Mouse (Mus musculus) olfactory bulb, adult 2 months (tissue): ENCODE results near the gene Pdss2. TPM values are rescaled to one million over a fixed set of nuclear protein-coding genes. Genes with fewer than 3 reads are reported as not detected.

Source experiments
- H3K27ac ChIP-seq: fragments of 200-500 bp; 2 replicates; pipeline ENCODE4 v1.5.1; 2012; ENCODE audit warnings: low read depth, low read length; ENCODE audit not compliant: insufficient read depth
- H3K4me1 ChIP-seq: fragments of 200-500 bp; 2 replicates; pipeline ENCODE4 v1.6.1; 2012; ENCODE audit warnings: low read length; ENCODE audit not compliant: control insufficient read depth, insufficient read depth
- H3K4me3 ChIP-seq: fragments of 200-500 bp; 2 replicates; pipeline ENCODE4 v1.5.1; 2012; ENCODE audit warnings: mild to moderate bottlenecking, low read depth, low read length, moderate library complexity; ENCODE audit not compliant: insufficient read depth
- CTCF ChIP-seq: fragments of 200-500 bp; IDR thresholded peaks from 2 replicates; pipeline ENCODE4 v1.5.1; 2012; ENCODE audit warnings: low read depth, mild to moderate bottlenecking, low read length, moderate library complexity; ENCODE audit not compliant: insufficient read depth
- POLR2A ChIP-seq: fragments of 200-500 bp; IDR thresholded peaks from 2 replicates; pipeline ENCODE4 v1.6.1; 2012; ENCODE audit warnings: mild to moderate bottlenecking, low read depth, low read length, moderate library complexity; ENCODE audit not compliant: insufficient read depth
- WGBS: fragments of 180-500 bp; shearing (Covaris S2); methylation state at CpG from one replicate; pipeline ENCODE4 v1.1.7; 2018; 5-methylcytosine and 5-hydroxymethylcytosine counted together
- polyA plus RNA-seq: library from polyadenylated mRNA; stranded (reverse); fragments of >200 nt; gene quantifications from 2 replicates; pipeline ENCODE4 v1.2.4, GENCODE M21; 2012; ENCODE audit warnings: low replicate concordance; ENCODE audit not compliant: missing spikeins, insufficient read depth, insufficient read length

Pdss2 gene
- polyA plus RNA-seq, 1 experiment: not detected

- no peaks in the 10 kb centered on the region for H3K4me1 ChIP-seq
These were observed 51.1 kb downstream of the Pdss2 start for GRCm38 (mm10) chr10:43272381-43272780.

GRCm38 (mm10) chr10:43273057-43273456 lies 51.8 kb downstream of the Pdss2 start:
- no peaks in the 10 kb centered on the region for H3K4me1 ChIP-seq
- H3K4me3 ChIP-seq: no peak overlapping the region
- WGBS: 63% methylated on average over 3 of the region's 3 CpGs
- TF ChIP-seq POLR2A (no peak), CTCF (no peak)
- H3K27ac ChIP-seq: no peak overlapping the region

More at GRCm38 (mm10) chr10:43272381-43272780, 51.1 kb downstream of the Pdss2 start:
- H3K4me3 ChIP-seq: no peak overlapping the region
- TF ChIP-seq POLR2A (no peak), CTCF (no peak)
- 81% methylated on average over 4 of the region's 4 CpGs for WGBS
- no peak overlapping the region for H3K27ac ChIP-seq

- no peaks in the 10 kb centered on the region for H3K4me1 ChIP-seq
- 88% methylated on average over 5 of the region's 5 CpGs for WGBS
- TF ChIP-seq POLR2A (no peak), CTCF (no peak)
- H3K27ac ChIP-seq: no peak overlapping the region
- H3K4me3 ChIP-seq: no peak overlapping the region
These were observed 54.2 kb downstream of the Pdss2 start for GRCm38 (mm10) chr10:43275446-43275845.

- WGBS: 53% methylated on average over 1 of the region's 1 CpGs
- no peaks in the 10 kb centered on the region for H3K4me1 ChIP-seq
- no peak overlapping the region for H3K27ac ChIP-seq
- TF ChIP-seq CTCF: no peak
- TF ChIP-seq POLR2A: no peak
- H3K4me3 ChIP-seq: no peak overlapping the region
These were observed 54.9 kb downstream of the Pdss2 start for GRCm38 (mm10) chr10:43276116-43276659.

DNA sequence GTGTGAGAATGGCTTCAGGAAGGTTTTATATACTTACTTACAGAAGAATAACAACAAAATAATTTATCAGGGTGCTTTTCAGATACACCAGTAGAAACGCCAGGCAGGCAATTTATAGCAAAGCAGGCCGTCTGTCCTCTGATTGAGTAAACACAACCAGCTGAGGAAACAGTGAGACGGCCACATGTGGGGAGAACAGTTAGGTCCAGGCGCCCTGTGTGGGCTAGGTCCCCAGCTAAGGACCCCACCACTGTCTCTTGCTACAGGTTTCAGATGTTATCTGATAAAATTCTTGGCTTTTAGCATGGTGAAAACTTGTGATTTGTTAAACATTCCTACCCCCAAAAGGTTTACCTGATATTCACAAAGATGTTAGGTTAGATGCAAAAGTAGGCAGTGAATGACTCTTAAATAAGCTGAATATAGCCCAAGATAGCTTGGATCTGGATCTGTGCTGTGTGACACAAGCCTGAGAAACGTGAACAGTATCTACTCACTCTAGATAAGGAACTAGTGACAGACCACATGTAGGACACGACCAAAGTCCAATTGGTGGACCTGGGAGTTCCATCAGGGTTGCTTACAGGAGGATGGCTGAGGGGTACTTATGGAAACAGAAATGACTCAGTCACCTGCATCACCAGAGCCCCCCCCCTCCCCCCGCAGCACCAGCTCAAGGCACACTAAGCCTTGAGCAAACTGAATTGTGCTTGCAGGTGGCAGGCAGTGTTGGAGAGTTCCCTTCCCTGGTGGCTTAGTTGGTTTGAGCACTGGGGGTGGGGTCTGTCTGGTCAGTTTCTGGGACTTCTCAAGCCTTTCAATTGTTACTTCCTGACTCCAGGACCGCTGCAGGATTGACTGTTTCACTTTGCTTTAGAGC lies 56.2 kb downstream of the Pdss2 start:
- TF ChIP-seq POLR2A (no peak), CTCF (no peak)
- 84% methylated on average over 8 of the region's 8 CpGs for WGBS
- H3K4me1 ChIP-seq: no peaks in the 10 kb centered on the region
- no peak overlapping the region for H3K27ac ChIP-seq
- no peak overlapping the region for H3K4me3 ChIP-seq

DNA sequence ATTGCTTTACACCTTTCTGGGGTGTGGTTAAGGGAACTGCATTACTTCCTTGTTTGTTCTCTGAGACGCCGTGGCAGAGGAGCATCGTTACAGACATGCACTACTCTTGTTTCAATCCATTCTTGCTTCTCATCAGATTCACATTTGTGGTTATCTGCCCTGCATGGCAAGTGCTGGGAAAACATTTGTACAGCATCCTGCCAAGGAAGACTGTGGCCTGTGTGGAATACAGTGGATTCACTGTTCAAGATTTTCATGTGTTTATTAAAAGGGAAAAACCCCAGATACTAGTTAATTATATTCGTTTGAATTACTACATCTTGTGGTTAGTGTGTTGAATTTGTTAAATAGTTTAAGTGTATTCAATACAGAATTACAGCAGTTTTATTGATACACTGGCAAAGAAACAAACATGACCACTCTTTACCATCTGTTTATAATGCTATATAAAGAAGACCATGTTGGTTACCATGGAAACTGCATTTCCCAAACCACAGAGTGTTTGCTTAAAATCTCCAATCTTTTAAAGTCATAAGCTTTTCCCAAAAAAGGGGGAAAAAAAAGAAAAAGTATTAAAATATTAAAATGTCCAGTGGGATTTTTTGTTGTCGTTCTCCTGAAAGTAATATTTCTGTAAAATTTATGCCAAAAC lies 58.5 kb downstream of the Pdss2 start:
- WGBS: 47% methylated on average over 5 of the region's 5 CpGs
- no peak overlapping the region for H3K4me3 ChIP-seq
- H3K27ac ChIP-seq: peak overlapping the region; percentile 51; the same call in 1 of the 2 replicates
- H3K4me1 ChIP-seq: no peaks in the 10 kb centered on the region
- TF ChIP-seq POLR2A (no peak), CTCF (no peak)

GRCm38 (mm10) chr10:43285541-43285940 lies 64.3 kb downstream of the Pdss2 start:
- 73% methylated on average over 1 of the region's 1 CpGs for WGBS
- Histone ChIP-seq H3K4me1 (no peaks in the 10 kb centered on the region), H3K4me3 (no peak overlapping the region), H3K27ac (no peak overlapping the region)
- TF ChIP-seq CTCF (no peak), POLR2A (no peak)

- TF ChIP-seq POLR2A (no peak), CTCF (no peak)
- Histone ChIP-seq H3K4me1 (peaks cover 6% of the 10 kb centered on the region), H3K4me3 (no peak overlapping the region), H3K27ac (no peak overlapping the region)
- 83% methylated on average over 2 of the region's 2 CpGs for WGBS
These were observed 69.4 kb downstream of the Pdss2 start for GRCm38 (mm10) chr10:43290638-43291230.
